Mouse (Mus musculus): ENCODE results near the gene Cdiptos.
A peak's percentile ranks its signal among the peaks of the same experiment; 100 is the strongest.

The Cdiptos gene

DNA sequence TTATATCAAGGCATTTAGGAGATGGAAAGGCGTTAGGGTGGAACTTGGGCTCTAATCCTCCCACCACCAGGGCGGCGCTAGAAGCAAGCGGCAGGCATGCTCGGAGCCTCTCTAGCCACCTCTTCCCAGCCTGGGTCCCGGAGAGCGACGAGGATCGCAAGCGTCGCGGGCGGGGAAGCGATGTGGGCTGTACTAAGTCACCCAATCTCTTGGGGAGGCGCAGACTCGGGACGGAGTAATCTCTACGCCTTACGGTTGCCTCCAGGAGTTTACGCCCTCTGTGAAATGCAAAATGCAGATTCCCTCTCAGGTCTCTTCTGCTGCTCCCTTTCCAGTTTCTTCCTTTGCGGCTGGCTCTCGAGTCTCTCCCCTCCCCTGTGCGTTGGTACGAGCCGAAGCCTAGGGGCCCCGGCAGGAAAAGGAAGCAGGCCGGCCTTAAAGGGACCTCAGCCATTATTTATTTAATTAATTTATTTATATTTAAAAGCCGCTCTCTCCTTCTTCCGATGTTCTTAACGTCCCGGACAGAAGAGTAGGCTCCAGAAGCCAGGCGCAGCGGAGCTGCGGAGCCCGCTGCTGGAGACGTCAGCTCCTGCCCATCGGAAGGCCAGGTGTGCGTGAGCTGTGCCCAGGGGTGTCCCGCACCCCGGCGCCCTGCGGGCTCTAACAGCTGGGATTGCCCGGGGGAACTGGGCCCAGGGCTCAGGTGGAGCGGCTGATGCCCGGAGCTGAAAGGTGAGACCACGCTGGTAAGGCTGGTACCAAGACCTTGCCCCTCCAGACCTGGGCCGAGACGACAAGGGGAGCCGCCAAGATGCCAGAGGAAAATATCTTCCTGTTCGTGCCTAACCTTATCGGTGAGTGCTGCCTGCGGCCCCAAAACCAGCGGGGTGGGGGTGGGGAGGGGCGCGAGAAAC, at the start of gene Cdiptos:
TSS of gene Cdiptos (minus strand) at position 149 of the 917 bp plus-strand sequence.
- DNase-seq (ENCODE audit: low read depth, low spot score) = peak; percentile 93

GRCm38 (mm10) chr7:127024755-127025555, 49.1 kb upstream of the Cdiptos start:
- DNase-seq (ENCODE audit: low read depth, low spot score) = peak; percentile 59

DNA sequence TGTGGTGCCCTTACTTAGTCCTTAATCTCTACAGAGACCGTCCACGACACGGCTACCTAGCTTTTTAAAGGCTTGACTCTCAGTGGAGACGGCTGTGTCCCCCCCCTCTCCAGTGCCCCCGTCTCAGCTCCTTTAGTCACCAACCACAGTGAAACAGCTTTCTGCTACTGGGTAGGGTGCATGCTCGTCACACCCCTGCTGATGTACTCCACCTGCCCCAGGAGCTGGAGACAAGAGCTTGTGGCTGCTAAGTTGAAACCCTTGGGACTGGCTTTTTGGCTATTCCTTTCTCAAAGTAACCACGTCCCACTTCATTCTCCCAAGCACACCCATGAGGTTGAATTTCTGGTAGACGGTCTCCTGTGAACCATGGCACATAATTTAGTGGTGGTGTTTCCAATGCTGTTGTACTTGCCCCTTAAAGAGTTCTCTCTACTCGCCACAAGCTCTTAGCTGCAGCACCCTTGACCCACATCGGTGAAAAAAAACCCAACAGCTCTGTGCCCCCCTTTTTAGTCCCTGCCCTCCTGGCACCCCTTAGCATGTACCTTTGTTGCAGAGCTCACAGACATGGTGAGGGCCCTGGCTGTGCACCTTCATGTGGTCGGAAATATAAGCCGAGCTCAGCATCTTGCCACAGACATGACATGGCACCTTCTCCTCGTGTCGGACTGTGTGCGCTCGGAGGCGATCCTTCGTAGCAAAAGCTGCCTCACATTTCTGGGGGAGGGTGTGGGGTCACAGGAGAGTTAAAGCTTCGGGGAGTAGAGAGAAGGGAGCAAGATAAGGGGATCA, 48.2 kb upstream of the Cdiptos start:
- DNase-seq (ENCODE audit: low read depth, low spot score) = no peak

DNA sequence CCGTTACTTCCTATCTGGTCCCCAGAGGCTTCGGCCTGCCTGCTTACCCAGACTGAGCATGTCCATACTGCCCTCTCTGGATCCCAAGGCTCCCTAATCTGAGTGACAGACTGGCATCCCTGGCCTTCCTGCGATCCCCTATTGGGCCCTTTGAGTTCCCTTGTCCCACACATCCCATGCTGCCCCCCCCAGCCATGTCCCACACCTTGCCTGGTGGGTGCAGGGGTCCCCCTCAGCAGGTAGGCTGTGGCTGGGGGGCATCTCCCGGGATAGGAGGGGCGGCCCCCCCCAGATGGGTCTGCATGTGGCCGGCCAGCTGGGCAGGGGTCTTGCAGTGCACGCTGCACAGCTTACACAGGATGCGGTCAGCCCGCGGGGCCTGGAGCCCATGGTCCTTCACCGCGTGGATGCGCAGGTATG, 47.4 kb upstream of the Cdiptos start:
- no peak for DNase-seq (ENCODE audit: low read depth, low spot score)

GRCm38 (mm10) chr7:127022528-127023271, 46.8 kb upstream of the Cdiptos start:
- DNase-seq (ENCODE audit: low read depth, low spot score) = no peak

DNA sequence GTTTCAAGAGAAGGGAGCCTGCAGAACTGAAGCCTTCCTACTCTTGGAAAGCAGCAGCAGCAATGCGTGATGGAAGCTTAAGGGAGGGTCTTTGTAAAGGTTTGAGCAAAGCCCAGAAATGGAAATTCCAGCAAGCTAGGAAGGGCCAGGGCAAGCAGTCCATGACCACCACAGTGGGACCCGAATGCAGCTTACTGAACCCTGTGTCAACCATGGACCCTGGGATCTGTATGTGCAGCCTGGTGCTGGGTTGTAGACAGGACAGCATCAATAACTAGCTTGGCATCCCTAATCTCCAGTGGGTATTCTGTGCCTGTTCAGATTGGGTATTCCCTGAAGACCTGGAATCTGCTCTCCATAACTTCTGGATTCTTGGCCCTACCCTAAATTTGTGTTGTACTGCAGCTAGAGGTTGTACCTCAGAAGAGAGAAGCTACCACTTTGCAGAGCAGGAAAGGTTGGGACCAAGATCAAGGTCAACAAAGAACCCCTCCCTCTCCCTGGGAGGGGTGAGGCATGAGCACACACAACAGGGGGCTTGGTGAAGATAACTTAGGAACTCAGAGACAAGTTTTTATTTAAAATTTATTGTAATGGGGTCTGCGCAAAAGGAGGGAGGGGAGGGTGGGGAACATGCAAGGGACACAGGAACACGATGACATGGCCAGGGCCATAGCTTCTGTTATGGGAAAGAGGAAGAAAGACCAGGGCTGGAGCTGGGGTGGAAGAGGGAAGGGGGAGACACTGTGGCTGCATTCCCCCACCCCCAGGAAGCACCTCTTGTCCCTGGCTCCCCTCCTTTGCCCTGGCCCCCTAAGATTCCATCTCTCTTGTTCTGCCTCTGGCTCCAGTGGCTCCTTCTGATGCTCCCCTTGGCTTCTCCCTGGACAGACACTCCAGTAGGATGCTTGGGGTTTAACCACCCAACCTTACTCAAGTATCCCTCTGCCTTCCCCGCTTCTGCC, 45.9 kb upstream of the Cdiptos start:
- DNase-seq (ENCODE audit: low read depth, low spot score) = no peak

DNA sequence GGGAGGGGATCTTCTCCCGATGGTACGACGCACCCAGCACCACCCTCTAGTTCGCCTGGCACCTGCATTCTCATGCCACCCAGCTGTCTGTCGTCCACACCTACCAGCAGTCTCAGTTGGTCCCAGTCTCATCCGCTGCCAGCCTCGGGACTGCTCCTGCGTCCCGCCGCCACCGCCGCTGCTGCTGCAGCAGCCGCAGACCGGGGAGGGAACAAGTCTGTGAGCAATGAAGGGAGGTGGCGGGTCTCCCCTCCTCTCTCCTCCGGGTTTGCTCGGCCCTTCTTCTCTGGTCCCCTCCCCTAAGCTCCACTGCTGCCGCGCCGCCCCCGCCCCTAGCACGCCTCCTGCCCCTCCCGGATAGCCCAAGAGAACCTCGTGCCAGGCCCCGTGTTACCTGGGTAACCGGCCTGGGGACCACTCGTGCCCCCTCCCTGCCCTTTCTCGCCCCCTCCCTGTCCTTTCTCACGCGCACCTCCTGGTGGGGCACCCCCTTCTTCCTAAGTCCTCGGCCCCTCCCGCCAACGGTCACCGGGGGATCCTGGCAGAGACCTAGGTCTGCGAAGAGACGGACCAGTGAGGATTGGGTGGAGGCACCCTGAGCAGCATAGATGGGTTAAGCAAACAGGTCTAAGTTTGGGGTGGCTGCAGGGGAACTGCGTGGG, 45.1 kb upstream of the Cdiptos start, which contains the start of the genes Gm42742 and Prrt2:
TSS of gene Gm42742 (minus strand) at position 197 of the 662 bp plus-strand sequence.
TSS of gene Prrt2 (minus strand) at position 311 of the 662 bp plus-strand sequence.
- DNase-seq (ENCODE audit: low read depth, low spot score) = peak; percentile 41

DNA sequence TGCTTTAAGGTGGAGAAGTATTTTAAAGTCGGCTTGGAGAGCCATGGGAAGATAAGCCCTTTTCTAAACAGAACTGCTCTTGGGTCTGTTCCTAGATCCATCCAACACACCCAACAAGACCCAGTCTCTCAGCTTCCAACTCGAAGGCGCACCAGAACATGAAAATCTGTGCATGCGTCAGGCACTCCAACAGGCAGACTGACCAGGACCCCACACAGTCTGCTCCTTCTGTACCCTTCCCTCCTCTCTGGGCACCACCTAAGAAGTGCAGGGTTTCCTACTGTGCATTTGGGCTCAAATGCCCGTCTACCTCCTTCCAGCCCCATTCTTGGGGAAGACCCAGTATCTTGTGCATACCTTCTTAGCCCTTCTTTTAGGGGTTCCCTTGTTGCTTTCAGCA, 44.6 kb upstream of the Cdiptos start:
- no peak for DNase-seq (ENCODE audit: low read depth, low spot score)

DNA sequence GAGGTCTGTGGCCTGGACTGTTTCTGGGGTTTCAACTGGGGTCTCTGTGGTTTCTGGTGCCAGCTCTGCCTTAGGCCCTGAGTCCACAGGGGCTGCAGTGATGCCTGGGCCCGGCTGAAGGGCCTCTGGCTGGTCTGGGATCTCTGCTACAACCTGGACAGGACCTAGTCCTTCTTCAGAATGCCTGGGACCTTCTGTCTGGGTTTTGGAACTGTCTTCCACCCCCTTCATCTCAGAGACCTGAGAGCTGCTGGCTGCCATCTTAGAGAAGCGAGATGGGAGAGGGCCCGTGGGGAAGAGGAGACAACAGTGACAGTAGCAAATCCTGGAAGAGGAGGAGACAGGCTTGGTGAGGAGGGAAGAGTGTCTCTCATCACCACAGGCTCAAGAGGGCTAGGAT, 44.1 kb upstream of the Cdiptos start:
- no peak for DNase-seq (ENCODE audit: low read depth, low spot score)

DNA sequence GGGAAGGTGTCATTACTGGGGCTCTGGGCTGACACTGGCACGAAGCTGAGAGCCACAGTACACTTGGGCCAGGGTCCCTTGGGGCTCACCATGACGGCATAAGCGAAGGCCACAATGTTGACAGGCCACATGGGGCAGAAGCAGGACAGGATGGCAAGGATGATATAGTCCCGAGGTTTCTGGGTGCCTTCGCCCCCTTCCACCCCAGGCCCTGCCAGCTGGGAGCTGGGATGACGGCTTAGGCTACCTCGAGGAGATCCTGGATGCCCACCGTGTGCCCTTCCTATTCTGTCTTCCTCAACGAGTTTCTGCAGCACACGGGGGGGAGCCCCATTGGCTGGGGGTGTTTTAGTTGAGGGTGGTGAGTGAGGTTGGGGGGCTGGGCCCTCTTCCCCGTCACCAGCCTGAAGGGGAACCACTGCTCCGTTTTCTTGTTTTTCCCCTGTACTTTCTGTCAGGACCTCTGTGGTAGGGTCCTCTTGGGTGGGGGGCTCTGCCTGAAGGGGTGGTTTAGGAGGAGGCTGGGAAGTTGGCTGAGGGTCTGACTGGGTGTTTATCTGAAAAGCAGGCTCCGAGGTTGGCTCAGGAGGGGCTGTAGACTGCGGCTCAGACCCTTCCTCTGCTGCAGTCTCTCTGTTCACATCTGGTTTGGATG, 43.5 kb upstream of the Cdiptos start:
- DNase-seq (ENCODE audit: low read depth, low spot score) = no peak

DNA sequence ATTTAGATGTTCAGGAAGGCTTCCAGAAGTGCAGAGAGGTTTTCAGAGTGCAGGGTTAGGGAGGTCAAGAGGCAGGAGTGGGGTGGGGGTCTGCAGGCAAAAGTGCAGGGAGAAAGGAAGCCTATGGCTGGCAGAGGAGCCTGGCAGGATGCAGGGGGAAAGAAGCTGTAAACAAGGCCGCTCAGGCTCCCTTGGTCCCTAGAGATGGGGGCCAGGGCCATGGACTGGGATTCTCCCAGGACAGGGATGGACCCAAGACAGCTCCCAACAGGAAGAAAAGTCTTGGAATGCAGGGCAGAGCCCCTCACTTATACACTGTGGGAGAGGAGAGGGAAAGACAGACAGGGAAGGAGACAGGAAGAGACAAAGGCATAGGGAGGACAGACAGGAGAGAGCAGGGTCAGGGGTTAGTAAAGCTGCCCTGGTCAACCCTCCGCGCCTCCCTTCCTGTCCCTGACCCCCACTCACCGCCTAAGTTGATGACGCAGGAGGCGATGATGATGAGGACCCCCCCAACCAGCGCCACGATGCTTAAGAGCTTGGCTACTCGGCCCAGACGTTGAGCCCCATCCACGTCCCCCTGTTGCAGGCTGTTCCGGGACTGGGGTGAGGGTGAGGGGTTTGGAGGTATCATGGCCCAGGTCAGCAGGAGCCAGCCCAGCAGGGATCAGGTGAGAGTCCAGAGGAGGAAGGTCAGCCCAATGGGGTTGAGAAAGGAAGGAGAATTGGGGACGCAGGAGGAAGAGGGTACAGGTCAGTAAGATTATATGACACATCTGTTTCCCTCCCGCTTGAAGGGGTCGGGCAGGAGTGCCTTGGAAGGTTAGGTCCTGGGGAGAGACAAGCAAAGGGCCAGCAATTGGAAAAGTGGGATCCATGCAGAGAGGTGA, 42.8 kb upstream of the Cdiptos start:
- no peak for DNase-seq (ENCODE audit: low read depth, low spot score)

DNA sequence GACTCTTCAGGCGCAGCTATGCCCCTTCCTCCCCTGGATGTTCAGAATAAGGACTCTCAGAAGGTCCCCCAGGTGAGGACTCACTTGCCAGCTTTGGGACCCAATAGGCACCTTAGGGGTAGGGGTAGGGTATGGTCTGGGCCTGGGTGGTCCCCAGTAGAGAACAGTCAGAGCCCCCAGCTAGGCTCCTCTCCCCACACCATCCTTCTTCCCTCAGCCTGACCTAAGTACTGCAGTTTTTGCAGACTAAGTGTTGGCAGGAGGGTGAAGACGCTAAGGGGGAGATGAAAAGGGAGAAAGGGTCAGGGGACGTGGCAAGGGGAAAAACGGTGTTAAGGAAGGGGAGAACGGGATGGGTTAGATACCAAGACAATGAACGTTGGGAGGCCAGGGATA, 42.0 kb upstream of the Cdiptos start:
- no peak for DNase-seq (ENCODE audit: low read depth, low spot score)

DNA sequence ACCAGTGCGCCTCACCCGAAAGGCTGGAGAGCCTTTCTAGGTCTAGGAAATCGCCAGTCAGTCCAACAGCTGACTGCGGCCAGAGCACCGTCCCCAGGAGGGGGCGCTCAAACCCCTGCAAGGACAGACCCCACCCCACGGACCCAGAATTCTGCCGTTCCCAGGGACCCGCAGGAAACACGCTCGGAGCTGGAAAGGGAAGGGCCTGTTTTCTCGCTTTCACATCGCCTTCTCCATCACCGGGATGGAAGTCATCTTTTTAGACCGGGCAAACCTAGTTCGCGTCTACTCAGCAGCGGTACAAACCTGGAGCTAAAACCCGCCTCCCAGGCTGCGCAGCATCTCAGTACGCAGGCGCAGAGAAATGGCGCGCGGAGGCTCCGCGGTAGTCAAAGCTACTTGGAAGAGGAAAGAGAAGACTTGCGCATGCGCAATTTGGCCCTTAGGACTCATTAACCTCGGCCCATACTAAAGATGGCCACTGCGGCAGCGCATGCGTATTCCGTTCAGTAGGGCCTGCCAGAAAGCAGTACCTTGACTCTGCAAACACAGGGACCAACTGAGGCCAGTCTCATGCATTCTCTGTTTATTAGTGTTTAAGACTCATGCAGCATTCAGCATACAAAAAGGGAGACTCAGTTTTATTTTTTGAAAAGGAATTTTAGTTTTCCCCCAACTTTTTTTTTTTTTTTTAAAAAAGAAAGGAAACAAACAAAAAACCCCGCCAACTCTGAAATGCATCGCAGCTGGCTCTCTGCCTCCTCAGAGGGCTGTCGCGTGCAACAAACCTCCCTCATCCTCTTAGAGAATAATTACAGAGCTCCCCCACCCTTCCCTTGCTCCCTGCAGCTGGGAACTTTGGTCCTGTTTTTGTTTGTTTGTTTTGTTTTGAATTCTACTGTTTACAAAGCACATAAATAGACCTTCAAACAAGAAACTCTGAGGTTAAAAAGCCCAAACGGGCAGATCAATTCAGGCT, 41.4 kb upstream of the Cdiptos start, which contains the start of gene Pagr1a:
TSS of gene Pagr1a (minus strand) at position 382 of the 979 bp plus-strand sequence.
- DNase-seq (ENCODE audit: low read depth, low spot score) = peak; percentile 100

GRCm38 (mm10) chr7:127016486-127016938, 40.6 kb upstream of the Cdiptos start:
- no peak for DNase-seq (ENCODE audit: low read depth, low spot score)

GRCm38 (mm10) chr7:127016481-127016485, 40.4 kb upstream of the Cdiptos start, which contains the start of gene Pagr1b:
TSS of gene Pagr1b (minus strand) at chr7:127016484.
- no peak for DNase-seq (ENCODE audit: low read depth, low spot score)

DNA sequence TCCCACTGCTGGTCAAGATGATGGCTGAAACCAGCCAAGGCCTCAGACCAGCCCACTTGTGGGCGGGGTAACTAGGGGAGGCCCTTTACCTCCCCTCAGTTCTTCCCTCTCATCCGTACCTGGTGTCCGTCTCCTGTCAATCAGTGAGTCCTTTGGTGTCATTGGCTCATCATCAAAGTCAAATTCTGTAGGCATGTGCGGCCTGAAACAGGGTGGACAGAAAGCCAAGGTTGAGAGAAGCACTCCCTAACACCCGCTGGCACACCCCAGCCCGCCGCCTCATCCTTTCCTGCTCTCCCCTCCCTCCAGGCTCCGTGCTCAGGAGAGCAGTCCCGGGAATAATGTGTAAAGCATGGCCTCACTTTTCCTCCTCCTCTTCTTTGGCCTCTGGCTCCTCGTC, 40.2 kb upstream of the Cdiptos start:
- DNase-seq (ENCODE audit: low read depth, low spot score) = peak; percentile 35

- DNase-seq (ENCODE audit: low read depth, low spot score) = no peak
These were observed 39.1 kb upstream of the Cdiptos start for GRCm38 (mm10) chr7:127014993-127015392.

All from embryo, embryonic 11.5 days (tissue).